Mouse (Mus musculus) liver, adult (tissue): Measurements from ENCODE around the gene Akap13.

Source experiments
- GATA4 ChIP-seq: IDR thresholded peaks from 2 replicates; pipeline ENCODE4 v1.6.1; 2014; ENCODE audit warnings: mild to moderate bottlenecking, low read length; ENCODE audit not compliant: insufficient replicate concordance

Akap13 gene

DNA sequence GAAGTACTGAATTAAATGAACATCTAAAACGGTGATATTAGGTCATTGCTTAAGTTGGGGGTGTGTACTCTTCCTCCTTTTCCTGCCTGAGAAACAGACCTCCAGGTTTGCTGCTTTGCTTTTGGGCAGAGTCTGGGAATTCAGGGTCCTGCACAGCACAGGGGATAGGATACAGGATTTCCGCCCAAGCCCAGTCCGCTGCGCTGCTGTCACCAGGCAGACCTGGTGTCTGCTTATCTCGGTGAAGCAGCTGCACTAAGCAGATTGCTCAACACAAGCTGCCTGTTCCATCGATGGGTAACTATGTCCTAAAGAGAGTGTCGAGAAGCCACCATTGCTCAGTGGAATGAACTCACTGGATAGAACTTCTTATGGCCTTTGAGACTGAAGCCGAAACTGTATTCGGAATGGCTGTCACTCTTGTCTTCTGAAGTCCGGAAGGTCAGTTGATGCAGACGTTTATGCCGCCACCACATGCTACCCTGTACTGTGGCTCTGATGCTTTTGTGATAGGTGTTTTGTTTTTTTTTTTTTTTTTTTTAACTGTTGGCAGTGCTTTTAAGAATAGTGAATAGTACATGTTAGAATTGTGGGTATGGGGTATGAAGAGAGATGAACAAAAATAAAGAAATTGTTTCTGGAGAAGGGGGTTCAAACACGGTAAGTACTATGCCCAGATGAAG, 156.8 kb downstream of the Akap13 start:
- peak; percentile 98 for TF ChIP-seq GATA4

DNA sequence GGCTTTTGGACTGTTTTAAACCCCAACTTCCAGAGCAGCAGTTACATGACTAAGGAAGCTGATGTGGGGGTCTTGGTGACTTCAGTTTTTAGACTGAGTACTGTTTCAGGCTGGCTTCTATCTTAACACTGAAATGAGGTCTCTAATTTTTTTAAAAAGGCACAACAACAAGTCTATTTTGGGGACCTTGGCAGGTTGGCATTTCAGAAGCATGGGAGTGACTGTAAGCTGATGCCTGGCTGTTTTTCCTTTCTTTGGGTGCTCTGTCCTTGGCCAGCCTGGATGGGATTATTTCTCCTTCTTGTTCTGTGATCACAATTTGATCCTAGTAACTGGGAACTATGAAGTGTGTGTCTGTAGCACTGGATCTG, 157.3 kb downstream of the Akap13 start:
- TF ChIP-seq GATA4, result no peak

DNA sequence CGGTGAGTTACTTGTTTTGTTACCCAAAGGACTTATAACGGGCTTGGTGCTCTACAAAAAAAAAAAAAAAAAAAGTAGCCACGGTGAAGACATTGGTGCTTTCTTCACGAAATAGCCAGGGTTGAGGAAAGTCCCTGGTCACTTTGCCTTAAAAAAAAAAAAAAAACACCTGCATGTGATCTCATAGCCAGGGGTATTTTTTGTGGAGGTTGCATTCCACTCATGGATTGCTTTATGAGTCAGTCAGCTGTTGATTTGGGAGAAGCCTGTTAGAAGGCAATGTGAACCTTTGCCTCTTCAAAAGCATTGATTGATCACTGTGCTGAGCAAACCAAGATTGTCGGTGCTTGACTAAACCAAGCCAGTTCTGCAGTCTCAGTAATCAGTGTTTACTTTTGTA, 157.9 kb downstream of the Akap13 start:
- TF ChIP-seq GATA4, result 0 out of 2 replicates have a peak, but pooled peaks have one; percentile 18

DNA sequence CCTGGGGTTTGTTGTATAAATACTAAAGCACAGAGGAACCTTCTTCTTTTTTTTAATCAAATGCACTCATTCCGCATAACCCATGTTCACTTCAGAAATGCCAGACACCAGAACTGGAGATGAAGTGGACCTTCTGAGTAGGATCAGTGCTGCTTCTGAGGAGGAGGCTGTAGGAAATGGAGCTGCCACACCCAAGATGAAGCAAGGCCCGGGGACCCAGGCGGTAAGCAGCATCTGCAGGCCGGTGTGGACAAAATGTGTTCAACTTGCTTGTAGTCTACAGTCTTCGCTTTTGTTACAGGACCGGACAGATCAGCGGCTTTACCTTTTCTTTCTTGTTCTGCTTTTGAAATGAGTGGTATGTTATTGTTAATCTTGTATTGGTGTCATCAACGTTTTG, 159.5 kb downstream of the Akap13 start:
- no peak for TF ChIP-seq GATA4

DNA sequence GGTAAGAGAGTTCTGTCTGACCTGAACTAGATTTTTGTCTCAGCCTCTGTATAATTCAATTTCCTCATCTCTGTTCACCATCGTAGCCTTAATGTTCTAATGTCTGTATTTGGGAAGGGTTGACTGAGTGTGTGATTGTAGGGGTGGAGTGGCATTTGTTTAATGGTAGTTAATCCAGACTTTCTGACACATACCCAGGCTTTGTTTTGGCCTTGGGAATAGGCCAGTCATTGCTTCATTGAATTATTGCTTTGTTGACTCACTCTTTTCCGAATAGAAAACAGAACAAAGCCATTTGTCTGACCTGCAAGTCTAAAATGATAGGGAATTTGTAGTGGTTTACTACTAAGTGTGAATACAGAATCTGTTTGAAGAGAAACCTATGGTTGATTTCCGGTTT, 163.4 kb downstream of the Akap13 start:
- no peak for TF ChIP-seq GATA4

DNA sequence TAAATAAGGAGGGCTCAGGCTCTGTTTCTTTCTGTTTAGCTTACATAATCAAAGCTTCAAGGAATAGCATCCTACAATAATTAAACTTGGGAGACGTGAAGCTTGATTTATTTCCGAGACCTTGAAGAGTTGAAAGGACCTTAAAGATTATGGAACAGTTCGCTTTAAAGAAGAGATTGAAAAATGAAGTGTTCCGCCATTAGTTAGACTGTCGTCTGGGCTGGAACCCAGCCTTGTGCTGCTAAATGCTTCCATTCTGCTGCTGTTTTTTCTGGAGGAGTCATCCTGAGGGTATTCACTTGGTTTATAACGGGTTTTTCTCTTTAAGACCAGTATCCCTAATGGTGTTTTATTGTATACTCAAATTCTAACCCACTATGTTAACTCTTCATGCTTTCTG, 164.5 kb downstream of the Akap13 start:
- TF ChIP-seq GATA4, result no peak

DNA sequence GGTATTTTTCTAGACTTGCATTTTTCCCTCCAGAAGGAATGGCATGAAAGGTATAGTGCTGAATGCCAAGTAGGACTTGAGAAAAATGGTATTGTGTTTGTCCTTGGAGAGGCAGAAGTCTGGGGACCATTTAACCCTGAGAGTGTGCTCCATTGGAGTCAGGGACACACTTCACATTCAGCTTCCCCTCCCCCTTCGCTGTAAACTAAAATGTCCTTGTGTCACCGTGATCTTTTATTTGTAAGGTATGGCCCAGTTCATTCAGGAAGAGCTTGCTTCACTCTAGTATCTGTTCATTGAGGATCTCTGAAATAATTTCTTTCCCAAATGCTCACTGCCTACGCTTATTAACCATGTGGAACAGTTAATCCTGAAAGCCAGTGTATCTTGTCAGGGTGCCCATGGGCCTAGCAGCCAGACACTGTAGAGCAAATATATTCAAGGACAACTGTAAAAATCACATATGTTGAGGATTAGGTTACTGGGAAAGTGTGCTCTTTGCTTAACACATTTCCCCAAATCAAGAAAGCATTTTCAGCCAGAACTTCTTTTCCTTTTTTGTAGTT, 165.1 kb downstream of the Akap13 start:
- no peak for TF ChIP-seq GATA4

DNA sequence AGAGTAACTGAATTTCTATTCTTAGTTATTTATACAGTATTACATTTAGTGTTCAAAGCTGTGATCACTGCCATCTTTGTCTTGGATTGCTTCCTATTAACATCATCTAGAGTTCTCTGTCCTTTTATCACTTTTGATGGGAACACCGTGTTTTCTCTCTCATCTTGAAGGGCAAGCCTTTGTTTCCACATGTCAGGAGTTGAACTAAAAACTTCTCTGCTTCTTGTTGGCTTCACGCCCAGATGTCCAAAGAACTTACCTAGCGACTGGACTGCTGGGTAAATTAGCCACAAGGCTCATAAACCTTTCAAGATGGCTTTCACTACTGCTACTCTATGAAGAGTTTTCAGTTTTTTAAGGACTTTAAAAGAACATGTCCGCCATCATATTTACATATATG, 165.6 kb downstream of the Akap13 start:
- no peak for TF ChIP-seq GATA4

DNA sequence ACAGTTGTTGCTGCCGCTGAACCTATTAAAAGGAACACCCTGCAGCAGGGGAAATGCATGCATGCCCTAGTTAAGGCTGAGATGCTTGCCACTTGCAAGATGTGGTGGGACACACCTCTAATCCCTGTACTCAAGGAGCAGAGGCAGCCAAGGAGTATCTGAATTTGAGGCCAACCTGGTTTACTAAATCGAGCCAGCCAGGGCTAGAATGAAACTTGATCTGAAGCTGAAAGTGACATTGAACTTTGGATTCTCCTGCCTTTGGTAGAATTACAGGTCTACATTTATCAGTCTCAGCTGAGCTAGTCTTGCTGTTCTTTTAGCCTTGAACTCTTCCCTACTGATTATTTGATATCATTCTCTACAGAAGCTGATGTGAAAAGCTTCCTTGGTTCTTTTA, 172.5 kb downstream of the Akap13 start:
- 0 out of 2 replicates have a peak, but pooled peaks have one; percentile 24 for TF ChIP-seq GATA4

DNA sequence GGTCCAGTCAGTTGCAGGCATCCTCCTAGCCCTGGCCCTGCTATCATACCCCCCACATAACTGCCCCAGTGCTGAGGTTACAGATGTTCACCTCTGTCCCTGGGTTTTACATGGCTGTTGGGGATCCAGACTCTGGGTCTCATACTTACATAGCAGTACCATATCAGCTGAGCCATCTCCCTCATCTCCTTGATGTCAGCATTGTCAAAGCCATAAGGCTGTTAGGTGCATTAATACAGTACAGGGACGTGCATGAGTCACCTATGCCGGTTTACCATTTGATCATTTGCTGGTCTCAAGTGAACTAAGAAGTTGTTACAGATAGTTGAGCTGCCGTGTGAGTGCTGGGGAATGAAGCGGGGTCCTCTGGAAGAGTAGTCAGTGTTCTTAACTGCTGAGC, 174.3 kb downstream of the Akap13 start:
- no peak for TF ChIP-seq GATA4

DNA sequence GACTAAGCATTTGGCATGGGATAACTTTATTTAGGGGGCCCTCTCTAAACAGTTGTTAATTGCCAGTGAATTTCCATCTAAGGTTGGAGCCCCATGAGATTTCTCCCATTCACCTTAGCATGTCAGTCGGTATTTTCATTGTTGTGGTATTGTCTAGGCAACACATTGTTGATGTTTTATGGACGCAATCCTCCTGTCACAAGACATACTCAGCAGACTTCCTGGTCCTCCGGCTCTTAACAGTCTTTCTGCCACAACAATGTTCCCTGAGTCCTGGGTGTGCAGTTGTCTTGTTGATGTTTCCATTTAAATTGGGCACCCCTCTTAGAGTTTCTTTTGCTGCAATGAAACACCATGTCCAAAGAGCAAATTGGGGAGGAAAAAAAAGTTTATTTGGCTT, 177.6 kb downstream of the Akap13 start:
- TF ChIP-seq GATA4, result no peak

DNA sequence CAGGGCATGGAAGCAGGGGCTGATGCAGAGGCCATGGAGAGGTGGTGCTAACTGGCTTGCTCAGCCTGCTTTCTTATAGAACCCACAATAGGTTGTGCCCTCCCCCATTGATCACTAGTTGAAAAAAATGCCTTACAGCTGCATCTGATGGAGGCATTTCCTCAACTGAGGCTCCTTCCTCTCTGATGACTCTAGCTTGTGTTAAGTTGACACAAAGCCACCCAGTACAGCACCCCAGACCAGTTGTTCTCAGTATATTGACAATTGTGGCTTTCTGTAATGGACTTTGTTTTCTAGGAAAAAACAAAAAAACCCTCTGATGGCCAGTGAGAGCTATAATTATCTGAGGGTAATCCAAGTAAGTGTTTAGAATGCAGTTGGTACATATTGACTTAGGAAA, 178.1 kb downstream of the Akap13 start:
- TF ChIP-seq GATA4, result no peak

DNA sequence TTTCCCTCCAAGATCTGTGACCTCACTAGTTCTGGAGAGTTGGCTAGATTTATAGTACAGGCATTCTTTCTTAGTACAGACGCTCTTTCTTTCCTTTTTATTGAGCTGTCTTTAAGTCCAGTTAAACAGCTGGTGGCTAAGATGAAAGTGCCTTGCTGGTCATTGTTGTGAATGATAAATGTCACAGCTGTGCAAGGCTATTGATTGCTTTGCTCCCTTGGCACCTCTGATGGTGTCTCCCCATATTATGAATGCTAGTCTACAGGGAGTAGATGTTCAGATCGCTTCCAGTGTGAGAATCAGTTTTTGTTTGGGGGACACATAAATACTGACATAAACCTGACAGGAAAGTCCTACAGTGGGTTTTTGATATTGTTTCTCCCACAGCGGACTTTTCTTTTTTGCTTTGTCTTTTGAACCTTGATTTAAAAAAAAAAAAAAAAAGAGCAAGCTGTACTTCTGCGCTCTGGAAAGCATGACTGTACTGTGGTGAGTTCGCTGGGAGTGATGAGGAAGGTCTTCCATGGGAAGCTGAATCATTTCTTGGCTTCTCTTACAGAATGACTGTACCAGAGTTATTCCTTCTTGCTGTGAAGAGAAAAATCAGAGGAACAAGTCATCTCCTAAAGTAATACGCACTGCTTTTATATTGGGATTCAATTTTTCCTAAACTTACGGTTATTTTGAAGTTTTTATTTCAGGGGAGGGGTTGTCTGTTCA, 178.6 kb downstream of the Akap13 start:
- TF ChIP-seq GATA4, result no peak

DNA sequence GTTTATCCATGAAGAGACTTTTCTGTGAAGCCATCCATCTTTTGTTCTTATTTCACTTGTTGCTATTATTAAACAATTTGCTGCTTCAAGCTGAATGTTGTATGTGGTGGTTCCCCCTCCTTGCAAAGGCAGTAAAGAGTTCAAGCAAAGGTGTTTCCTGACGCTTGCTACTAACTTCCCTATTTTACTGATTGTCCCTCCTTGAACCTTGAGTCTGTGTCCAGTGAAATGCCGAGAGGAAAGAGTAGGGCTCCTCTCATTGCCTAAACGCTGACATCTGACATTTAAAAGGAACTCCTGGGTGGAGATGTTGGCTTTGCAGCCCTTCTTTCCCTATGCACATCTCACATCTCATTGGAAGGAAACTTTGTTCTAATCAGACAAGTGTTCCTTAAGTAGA, 183.4 kb downstream of the Akap13 start:
- TF ChIP-seq GATA4, result no peak

DNA sequence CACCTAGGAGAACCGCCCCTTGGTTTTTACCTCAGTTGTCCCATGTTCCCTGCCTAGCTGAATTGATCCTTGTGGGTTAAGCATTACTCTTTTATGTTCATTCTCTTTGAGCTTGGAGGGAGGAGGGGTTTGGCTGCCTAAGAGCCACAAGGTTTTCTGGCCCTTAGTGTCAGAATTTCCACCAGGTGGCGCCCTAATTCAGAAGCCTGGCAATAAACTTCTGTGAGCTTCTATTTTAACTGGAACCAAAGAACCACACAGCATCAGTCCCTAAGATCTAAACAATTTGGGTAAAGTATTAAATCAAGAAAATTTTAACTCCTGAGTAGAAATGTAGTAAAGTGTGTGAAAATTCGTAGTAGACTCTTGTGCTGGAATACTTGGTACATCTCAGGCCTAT, 184.2 kb downstream of the Akap13 start:
- no peak for TF ChIP-seq GATA4

DNA sequence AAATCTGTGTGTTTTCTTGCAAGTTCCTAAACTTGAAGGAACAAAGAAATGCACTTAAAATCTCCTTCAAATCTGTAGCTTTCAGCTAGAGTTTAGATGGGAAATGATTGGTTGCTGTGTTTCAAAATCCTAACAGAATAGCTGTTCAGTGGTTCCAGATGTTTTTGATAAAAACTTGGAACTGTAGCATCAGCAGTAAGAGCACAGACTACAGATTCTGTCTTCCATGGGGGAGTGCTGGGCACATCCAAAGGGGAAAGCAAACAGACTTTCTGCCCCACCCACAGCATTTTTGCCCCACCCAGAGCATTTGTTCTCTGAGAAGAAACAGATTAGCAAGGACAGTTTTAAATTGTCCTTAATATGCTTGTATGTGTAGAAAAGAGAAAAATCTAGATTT, 184.7 kb downstream of the Akap13 start:
- no peak for TF ChIP-seq GATA4

DNA sequence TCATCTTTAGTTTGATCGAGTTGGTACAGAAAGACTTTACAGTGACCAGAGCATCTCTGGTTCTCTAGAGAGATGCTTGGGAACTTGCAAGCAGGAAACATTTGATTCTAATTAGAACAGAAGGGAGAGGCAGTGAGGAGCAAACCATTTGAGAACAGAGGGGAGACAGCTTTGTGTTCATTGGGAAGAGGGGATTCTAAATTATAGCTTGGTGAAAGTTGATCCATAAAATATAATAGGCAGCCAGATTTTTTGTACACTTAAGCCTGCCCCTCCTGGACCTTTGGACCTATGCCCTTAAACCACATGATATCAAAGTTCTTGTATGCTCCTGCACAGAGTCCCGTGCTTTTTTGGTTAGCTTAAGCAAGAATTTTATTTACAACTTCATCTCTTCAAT, 185.3 kb downstream of the Akap13 start:
- TF ChIP-seq GATA4, result no peak
